Mouse (Mus musculus) fat pad, adult 2 months (tissue): Measurements from ENCODE around the gene Gpatch3.

Experiments
- DNase-seq: peaks from one replicate; pipeline ENCODE4 v3.0.0-alpha.2; 2011; ENCODE audit warnings: low read depth, low spot score; ENCODE audit errors: extremely low read depth

Gpatch3 gene

DNA sequence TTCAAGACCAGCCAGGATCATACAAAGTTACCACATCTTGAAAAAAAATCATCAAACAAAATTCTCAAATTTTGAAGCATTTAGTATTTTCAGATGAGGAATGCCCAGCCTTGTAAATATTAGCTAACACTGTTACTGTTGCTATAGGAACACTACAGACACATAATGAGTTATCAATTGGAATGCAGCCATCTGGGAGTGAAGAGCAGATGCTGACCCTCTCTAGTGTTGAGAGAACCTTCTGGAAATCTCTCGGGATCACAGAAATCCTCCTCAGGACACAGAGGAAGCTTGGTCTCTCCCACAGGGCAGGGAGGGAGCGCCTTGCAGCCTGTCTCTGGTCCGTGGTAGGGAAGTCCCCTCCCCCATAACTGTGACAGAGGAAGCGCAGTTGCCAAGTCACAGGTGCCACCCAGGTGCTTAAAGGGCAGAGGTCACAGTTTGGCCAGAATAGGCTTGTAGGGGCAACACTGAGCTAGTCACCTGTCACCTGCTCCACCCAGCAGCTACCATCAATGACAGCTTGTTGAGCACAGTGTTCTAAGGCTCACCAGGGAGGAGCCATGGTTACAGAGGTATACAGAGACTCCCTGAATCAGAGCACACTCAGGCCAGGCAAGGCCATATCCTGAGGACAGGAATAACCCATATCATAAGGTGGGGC, 45.1 kb downstream of the Gpatch3 start:
- DNase-seq, result no peak

DNA sequence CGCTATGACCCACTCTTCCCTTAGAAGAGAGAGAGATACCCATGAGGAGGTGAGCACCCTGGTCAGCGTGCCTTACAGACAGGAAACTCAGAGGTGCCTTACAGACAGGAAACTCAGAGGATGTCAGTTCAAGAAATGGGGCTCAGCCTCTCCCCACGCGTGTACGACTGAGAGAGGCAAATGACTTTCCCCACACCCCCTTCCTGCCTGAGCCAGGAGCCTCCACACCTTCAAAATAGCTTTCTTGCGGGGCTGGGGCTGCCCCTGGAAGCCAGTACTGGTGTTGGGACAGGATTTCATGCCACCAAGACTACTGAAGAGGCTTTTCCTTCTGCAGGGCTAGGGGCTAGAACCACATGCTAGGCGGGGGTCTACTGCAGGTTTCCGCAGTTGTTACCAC, 46.1 kb downstream of the Gpatch3 start:
- no peak for DNase-seq

- DNase-seq, result no peak
Observed at GRCm38 (mm10) chr4:133622161-133622695, 47.7 kb downstream of the Gpatch3 start.

DNA sequence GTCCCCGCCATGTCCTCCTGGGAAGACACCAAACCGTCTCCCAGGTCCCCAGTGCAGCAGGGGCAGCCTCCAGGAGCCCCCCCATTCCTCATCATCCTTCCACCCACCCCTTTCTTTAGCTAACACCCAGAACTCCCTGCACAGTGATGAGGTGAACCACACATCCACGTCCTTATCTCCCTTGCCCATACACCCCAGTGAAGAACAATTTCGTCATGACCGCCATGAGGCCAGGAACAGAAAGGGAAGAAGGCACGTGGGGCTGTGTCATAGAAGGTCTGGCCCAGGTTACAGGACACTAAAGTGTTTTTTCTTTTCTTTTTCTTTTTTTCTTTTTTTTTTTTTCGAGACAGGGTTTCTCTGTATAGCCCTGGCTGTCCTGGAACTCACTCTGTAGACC, 50.3 kb downstream of the Gpatch3 start:
- no peak for DNase-seq

- no peak for DNase-seq
Observed at GRCm38 (mm10) chr4:133625621-133626071, 51.1 kb downstream of the Gpatch3 start.

- no peak for DNase-seq
Observed at GRCm38 (mm10) chr4:133626221-133626620, 51.7 kb downstream of the Gpatch3 start.

DNA sequence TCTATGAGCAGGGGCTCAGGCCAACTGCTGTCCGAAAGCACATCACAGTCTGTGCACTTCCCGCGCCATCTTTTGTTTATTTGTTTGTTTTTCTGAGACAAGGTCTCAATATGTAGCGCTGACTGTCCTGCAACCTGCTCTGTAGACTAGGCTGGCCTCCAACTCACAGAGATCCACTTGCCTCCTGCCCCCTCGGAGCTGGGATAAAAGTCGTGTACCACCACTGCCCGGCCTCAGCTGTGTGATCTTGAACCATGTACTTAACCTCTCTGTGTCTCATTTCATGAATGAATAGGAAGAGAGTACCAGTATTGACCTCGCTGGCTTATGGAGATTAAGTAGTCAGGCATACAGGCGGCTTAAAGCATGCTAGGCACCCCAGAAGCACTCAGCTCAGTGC, 52.1 kb downstream of the Gpatch3 start:
- no peak for DNase-seq

- DNase-seq, result no peak
Observed at GRCm38 (mm10) chr4:133627039-133627438, 52.5 kb downstream of the Gpatch3 start.

- no peak for DNase-seq
Observed at GRCm38 (mm10) chr4:133628517-133628916, 54.0 kb downstream of the Gpatch3 start.

GRCm38 (mm10) chr4:133629191-133629590, 54.6 kb downstream of the Gpatch3 start:
- no peak for DNase-seq

GRCm38 (mm10) chr4:133630326-133630920, 55.9 kb downstream of the Gpatch3 start:
- no peak for DNase-seq

GRCm38 (mm10) chr4:133631071-133631768, 56.7 kb downstream of the Gpatch3 start:
- no peak for DNase-seq

DNA sequence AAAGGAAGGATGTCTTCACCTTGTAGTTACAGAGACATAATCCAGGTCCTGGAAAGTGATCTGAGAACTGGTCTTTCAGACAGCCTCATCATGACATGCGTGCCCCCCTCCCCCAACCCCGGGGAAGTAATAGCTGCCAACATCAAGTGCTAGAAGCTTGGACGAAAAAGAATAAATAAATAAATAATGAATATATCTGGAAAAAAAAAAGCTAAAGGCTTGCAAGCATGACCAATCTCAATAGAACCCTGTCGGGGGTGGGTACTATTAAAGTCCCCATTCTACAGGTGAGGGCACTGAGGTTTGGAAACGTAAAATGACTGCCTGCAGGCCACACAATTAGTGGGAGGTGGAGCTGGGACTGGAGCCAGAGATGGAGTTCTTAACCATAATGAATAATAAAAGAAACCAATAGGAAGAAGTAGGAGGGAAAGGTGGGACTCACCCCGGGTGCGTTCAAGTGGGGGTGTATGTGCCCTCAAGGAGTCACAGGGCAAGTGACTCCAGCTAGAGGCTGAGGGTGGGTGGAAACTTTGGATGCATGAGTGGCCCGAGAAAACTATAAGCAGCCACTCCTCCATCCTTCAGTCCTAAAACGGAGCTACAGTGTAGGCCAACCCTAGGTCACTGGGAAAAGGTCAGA, 57.3 kb downstream of the Gpatch3 start:
- DNase-seq, result no peak

GRCm38 (mm10) chr4:133632483-133633327, 58.2 kb downstream of the Gpatch3 start:
- DNase-seq, result no peak

DNA sequence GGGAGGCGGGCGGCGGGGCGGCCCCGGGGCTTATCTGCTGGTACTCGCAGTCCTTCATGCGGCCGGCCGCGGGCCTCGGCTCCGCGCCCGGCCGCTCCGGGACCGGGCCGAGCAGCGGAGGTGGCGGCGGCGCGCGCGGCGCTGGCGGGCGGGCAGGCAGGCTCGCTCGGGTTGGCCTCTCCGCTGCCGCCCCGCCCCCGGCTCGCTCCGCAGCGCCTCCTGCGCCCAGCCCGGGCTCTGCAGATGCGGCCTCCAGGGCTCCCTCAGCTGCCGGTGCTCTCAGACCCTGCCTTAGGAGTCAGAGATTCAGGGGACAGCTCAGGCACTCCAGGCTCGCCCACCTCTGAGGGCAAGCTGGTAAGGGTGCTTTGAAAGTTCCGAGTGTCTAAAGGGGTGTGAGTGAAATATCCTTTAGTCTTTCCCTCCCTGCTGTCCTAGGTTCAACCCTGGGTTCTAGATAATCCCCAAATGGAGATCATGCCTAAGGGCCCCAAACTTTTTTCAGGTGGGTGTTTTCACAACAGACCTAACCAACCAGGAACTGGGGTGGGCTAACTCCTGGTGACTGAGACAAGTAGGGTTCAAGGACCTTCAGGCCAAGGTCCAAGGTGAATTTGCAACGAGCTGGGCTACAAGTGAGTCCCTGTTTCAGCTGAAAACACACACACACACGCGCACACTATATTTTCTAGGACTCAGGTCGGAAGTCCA, 58.9 kb downstream of the Gpatch3 start:
- no peak for DNase-seq
